Mouse (Mus musculus) midbrain, postnatal 0 days (tissue): ENCODE data around the gene Fhl2. TPM values are rescaled to one million over a fixed set of nuclear protein-coding genes. Genes with fewer than 3 reads are reported as not detected.
"Not testable (repeated sequence)": the region's sequence is repeated elsewhere in the genome, so short reads cannot be mapped to it uniquely, and the experiment has no call there.

Experiments used
- ATAC-seq: fragments of 200-750 bp; cut with Nextera tagmentation; 2 replicates; pipeline ENCODE4 v1.8.0; 2017; ENCODE audit warnings: moderate number of reproducible peaks, mild to moderate bottlenecking, moderate TSS enrichment, moderate library complexity; ENCODE audit not compliant: low FRiP score
- DNase-seq: peaks from one replicate; pipeline ENCODE4 v3.0.0-alpha.2; 2015; ENCODE audit warnings: low spot score
- H3K27ac ChIP-seq: fragments of 300-500 bp; sonication (generic); 2 replicates; pipeline ENCODE4 v1.5.1; 2014; ENCODE audit warnings: low read depth, mild to moderate bottlenecking, low read length, mixed read lengths
- H3K27me3 ChIP-seq: fragments of 300-500 bp; sonication (generic); 2 replicates; pipeline ENCODE4 v1.6.1; 2014; ENCODE audit warnings: low read length, control low read depth, mixed read lengths; ENCODE audit not compliant: insufficient read depth
- H3K36me3 ChIP-seq: fragments of 300-500 bp; sonication (generic); 2 replicates; pipeline ENCODE4 v1.6.1; 2014; ENCODE audit warnings: low read length, control low read depth, mixed read lengths; ENCODE audit not compliant: insufficient read depth
- H3K4me1 ChIP-seq: fragments of 300-500 bp; sonication (generic); 2 replicates; pipeline ENCODE4 v1.6.1; 2014; ENCODE audit warnings: mild to moderate bottlenecking, control low read depth, antibody characterized with exemption, low read length, mixed read lengths; ENCODE audit not compliant: insufficient read depth
- H3K4me2 ChIP-seq: fragments of 300-500 bp; sonication (generic); 2 replicates; pipeline ENCODE4 v1.6.1; 2014; ENCODE audit warnings: low read depth, mild to moderate bottlenecking, low read length, mixed read lengths; ENCODE audit not compliant: poor library complexity, severe bottlenecking
- H3K4me3 ChIP-seq: fragments of 300-500 bp; sonication (generic); 2 replicates; pipeline ENCODE4 v1.5.1; 2014; ENCODE audit warnings: low read depth, mild to moderate bottlenecking, low read length, moderate library complexity
- H3K9ac ChIP-seq: fragments of 300-500 bp; sonication (generic); replicated peaks from 2 replicates; pipeline ENCODE4 v1.6.1; 2014; ENCODE audit warnings: mild to moderate bottlenecking, low read length, moderate library complexity, mixed read lengths; ENCODE audit not compliant: poor library complexity, severe bottlenecking
- H3K9me3 ChIP-seq: fragments of 300-500 bp; sonication (generic); 2 replicates; pipeline ENCODE4 v1.6.1; 2016; ENCODE audit warnings: low read length, control low read depth
- CTCF ChIP-seq: IDR thresholded peaks from 2 replicates; pipeline ENCODE4 v1.5.1; 2016; ENCODE audit warnings: antibody characterized with exemption, mild to moderate bottlenecking
- WGBS: fragments of 180-500 bp; shearing (Covaris S2); extraction: QIAGEN DNeasy Blood & Tissue Kit; methylation state at CpG from one replicate; pipeline ENCODE4 v1.1.7; 2014; 5-methylcytosine and 5-hydroxymethylcytosine counted together
- polyA plus RNA-seq: library from polyadenylated mRNA; unstranded; fragments of >200 nt; fragmentation: Nextera tagmentation; extraction: Ambion mirVana; gene quantifications from 2 replicates; pipeline ENCODE4 v1.2.1, GENCODE M21; 2015
- total RNA-seq: library from RNA; depleted of rRNA; stranded (reverse); fragments of >200 nt; gene quantifications from 2 replicates; pipeline ENCODE4 v1.2.3, GENCODE M21; 2014

Gene Fhl2
- total and polyA plus RNA-seq, 2 experiments from 2014 or later = 26.4 to 29.4 TPM

DNA sequence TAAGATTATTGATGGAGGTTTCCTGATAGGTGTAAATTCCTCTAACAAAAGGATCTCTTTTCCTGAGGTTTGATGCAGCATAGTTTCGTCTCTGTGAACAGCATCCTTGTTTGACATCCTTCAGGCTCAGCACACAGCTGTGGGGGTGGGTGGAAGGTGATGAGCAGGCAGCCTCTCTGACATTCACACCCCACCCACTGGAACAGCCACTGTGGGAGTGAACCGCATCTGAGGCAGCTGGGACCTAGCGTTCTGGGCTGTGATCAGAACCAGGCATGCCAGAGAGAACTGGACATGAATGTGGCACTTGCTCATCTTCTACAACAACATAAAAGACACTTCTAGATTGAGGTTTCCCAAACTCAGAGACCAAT, 3.1 kb upstream of the Fhl2 start:
- Histone ChIP-seq H3K27ac (no peak overlapping the region), H3K4me1 (no peaks in the 10 kb centered on the region), H3K4me3 (no peak overlapping the region), H3K4me2 (no peak overlapping the region), H3K27me3 (no peaks in the 10 kb centered on the region), H3K9ac (no peak overlapping the region), H3K9me3 (no peaks in the 10 kb centered on the region), H3K36me3 (no peaks in the 10 kb centered on the region)
- DNase-seq (no peak), ATAC-seq (no peak)
- no peak for TF ChIP-seq CTCF
- WGBS = 86% methylated on average over 3 of the region's 3 CpGs

DNA sequence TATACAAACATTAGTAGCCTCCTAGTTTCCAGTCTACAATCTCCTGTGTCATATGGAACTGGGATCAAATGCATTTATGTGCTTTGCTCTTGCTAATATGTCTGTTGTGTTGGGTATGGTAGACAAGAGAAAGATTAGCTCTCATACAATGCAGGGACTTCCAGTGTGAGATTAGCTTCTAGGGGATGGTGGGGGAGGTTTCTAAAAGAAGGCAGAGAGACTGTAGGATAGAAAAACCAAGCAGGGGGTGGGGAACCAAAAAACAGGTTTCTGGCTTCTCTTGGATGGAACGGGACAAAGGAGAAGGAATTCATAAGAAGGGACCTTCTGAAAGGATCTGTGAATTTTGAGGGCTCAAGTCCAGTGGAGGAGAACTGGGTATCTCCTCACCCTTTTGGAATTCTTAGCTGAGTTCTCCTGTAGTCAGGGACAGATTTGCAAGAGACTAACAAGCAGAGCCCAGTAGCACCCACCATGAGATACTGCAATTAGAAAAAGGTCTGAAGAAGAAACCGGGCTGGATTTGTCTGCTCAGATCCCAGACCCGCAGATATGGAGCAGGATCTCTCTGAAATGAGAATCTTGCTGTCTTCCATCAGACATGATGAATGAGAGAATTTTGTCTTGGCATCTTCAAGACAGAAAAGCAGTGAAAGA, 2.6 kb upstream of the Fhl2 start:
- no peak for TF ChIP-seq CTCF
- Histone ChIP-seq H3K27ac (no peak overlapping the region), H3K9ac (no peak overlapping the region), H3K9me3 (no peaks in the 10 kb centered on the region), H3K36me3 (no peaks in the 10 kb centered on the region), H3K4me2 (no peak overlapping the region), H3K4me1 (no peaks in the 10 kb centered on the region), H3K4me3 (no peak overlapping the region), H3K27me3 (no peaks in the 10 kb centered on the region)
- 82% methylated on average over 3 of the region's 3 CpGs for WGBS
- ATAC-seq = no peak
- DNase-seq = no peak

DNA sequence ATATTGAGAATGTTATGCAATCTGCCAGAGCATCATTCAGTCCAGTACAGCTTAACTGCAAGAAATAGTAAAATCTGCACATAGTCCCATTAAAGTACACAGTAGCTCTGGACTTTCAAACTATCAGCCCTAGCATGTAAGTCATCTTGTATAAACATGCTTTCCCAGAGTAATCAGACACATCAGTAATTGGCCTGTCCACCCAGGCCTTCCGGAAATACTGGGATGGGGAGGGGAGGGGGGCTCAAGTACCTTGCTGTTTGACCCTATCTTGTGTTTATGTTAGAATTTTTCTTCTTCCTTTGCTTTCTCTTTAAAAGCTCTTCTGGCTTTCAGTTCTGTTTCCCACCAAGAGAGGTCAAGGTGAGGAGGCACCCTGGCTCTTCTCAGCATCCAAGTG, 725 bp downstream of the Fhl2 start:
- no peak overlapping the region for H3K4me2 ChIP-seq
- no peak overlapping the region for H3K9ac ChIP-seq
- H3K27ac ChIP-seq = no peak overlapping the region
- H3K27me3 ChIP-seq = no peaks in the 10 kb centered on the region
- 70% methylated on average over 1 of the region's 1 CpGs for WGBS
- H3K4me3 ChIP-seq = no peak overlapping the region
- DNase-seq (no peak), ATAC-seq (no peak)
- H3K9me3 ChIP-seq = no peaks in the 10 kb centered on the region
- H3K36me3 ChIP-seq = no peaks in the 10 kb centered on the region
- no peaks in the 10 kb centered on the region for H3K4me1 ChIP-seq
- TF ChIP-seq CTCF = no peak

DNA sequence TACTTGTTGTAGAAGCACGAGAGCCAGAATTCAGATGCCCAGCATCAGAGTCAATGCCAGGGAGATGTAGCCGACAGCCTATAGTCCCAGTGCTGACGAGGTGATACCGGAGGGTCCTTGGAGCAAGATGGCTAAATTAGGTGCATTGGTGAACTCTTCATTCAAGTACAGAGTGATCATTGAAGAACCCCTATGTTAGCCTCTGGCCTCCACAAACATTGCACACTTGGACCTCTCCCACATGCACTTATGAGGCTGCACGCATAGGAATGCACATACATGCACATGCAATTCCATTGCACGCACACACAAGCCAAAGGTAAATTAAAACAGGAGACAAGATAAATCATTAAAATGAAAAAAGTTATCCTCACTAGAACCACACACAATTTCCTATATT, 3.4 kb downstream of the Fhl2 start:
- WGBS = 95% methylated on average over 6 of the region's 6 CpGs
- ATAC-seq (no peak), DNase-seq (no peak)
- no peak overlapping the region for H3K4me3 ChIP-seq
- H3K9ac ChIP-seq = no peak overlapping the region
- no peak overlapping the region for H3K4me2 ChIP-seq
- H3K9me3 ChIP-seq = no peaks in the 10 kb centered on the region
- H3K4me1 ChIP-seq = no peaks in the 10 kb centered on the region
- H3K27ac ChIP-seq = no peak overlapping the region
- no peaks in the 10 kb centered on the region for H3K27me3 ChIP-seq
- no peaks in the 10 kb centered on the region for H3K36me3 ChIP-seq
- TF ChIP-seq CTCF = no peak

DNA sequence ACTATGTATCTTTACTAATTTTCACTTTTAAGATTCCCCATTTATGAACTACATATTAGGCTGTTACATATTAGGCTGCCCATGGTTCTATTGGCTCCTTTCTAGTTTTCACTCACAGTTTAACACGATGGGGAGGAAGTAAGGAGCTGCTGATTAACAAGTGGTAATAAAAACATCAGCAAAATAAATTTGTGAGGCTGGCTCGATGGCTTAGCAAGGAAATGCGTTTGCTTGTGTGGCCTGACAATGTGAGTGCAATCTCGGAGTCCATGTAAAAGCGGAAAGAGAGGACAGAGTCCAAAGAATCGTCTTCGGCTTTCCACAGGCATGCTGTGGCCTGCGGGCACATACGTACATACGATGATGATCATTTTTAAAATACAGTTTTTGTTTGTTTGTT, 4.3 kb downstream of the Fhl2 start:
- Histone ChIP-seq H3K9ac (no peak overlapping the region), H3K4me2 (no peak overlapping the region), H3K27me3 (no peaks in the 10 kb centered on the region), H3K9me3 (no peaks in the 10 kb centered on the region), H3K4me1 (no peaks in the 10 kb centered on the region), H3K4me3 (no peak overlapping the region), H3K27ac (no peak overlapping the region), H3K36me3 (no peaks in the 10 kb centered on the region)
- WGBS = 86% methylated on average over 10 of the region's 10 CpGs
- ATAC-seq (no peak), DNase-seq (no peak)
- no peak for TF ChIP-seq CTCF

DNA sequence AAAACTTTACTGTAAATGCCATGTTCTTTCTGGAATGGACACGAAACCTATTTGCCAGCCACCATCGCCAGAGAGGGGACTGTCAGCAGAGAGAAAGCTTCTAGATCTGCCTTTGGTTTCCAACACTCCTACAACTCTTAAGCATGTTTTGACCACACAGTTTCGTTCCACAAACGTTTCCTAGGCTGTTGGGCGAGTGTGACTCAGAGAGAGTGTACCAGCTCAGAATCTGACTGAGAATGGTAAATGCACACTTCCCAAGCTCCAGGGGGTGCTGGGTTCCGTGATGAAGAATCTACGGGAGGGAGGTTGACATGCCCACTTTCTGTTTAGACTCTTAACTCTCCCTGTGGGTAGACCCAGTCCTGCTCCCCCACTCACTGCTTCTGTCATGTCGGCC, 5.7 kb downstream of the Fhl2 start:
- ATAC-seq (no peak), DNase-seq (no peak)
- WGBS = 81% methylated on average over 8 of the region's 8 CpGs
- no peak overlapping the region for H3K9ac ChIP-seq
- no peaks in the 10 kb centered on the region for H3K36me3 ChIP-seq
- TF ChIP-seq CTCF = no peak
- H3K4me3 ChIP-seq = no peak overlapping the region
- no peaks in the 10 kb centered on the region for H3K4me1 ChIP-seq
- no peak overlapping the region for H3K27ac ChIP-seq
- H3K27me3 ChIP-seq = no peaks in the 10 kb centered on the region
- no peaks in the 10 kb centered on the region for H3K9me3 ChIP-seq
- no peak overlapping the region for H3K4me2 ChIP-seq

DNA sequence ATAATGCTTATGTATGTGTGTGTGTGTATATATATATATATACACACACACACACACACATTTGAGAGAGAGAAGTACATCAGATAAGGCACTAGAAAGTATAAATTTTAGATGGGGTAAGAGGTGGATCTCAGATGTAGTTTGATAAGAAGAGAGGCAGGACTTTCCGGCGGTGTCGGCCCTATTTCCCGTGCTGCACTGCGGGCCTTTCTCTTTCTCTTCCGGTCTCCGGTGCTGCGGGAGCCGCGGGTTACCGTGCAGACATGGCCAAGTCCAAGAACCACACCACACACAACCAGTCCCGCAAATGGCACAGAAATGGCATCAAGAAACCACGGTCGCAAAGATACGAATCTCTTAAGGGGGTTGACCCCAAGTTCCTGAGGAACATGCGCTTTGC, 7.9 kb downstream of the Fhl2 start:
- not testable (repeated sequence) for ATAC-seq

More for the DNA sequence above, 7.9 kb downstream of the Fhl2 start:
- not testable (repeated sequence) for H3K27ac ChIP-seq, H3K9ac ChIP-seq, H3K4me1 ChIP-seq, H3K27me3 ChIP-seq, H3K9me3 ChIP-seq, H3K36me3 ChIP-seq, H3K4me3 ChIP-seq, DNase-seq, H3K4me2 ChIP-seq
- 98% methylated on average over 10 of the region's 16 CpGs for WGBS
